Mouse (Mus musculus) c-Kit-positive CD71-positive TER-119-negative erythroid progenitor cells, embryonic 14.5 days (primary cell): ENCODE results near the gene Olfr572.

Experiments
- DNase-seq: peaks from one replicate; pipeline ENCODE4 v3.0.0-alpha.2; 2013; ENCODE audit warnings: low read depth

Gene Olfr572

DNA sequence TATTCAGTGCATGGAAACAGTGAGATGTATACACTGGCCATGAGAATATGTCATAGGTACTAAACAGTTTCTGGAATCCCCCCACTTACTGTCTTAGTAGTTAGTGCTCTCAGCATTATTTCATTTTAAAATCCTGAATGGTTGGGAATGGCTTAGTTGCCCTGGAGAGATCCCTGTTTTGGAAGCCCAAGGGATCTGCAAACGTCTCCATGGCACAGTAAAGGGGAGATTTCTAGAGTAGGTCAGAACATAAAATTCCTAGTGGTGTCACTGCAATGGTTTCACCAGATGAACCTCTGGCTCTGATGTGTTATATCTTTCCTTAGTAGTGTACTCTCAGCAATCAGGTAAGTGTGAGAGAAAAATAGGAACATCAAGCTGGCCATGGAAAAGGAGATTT is at the start of gene Olfr572:
Olfr572 (plus strand) TSS at position 301 of the 400 bp plus-strand sequence.
- DNase-seq = no peak

DNA sequence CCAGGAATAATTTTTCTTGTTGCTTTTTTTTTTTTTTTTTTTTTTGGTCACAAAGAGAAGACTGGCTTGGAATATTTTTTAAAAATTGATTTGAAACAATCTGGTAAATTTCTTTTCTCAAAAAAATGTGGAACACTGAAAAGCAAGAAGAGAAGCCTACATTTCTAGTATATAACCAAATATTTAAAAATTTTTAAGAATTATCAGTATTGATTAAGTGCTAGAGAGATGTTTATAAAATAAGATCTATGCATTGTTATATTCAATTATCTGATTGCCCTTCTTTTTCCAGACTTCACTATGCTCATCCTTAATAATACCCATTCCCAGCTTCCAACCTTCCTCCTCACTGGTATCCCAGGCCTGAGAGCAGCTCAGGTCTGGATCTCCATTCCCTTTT is 47.4 kb upstream of the Olfr572 start, which contains the start of gene Olfr568:
Olfr568 (plus strand) TSS at position 301 of the 400 bp plus-strand sequence.
- no peak for DNase-seq

DNA sequence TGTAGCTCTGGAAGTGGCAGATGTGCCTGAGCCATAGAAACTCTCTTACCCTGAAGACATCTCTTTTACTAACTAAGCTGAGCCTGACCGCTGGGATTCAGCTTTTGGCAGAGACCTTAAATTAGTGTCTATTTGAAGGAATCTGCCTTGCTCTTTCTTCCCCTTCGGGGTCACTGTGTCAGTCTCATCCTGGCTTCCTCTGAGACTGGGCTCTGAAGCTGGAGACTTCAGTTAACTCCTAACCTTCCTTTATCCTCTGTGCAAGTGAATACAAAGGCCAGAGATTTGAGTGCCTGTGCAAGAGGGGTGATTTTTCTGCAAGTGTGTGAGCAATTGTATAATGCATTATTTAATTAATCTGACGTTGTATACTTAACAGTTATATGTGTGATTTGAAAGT is 33.4 kb upstream of the Olfr572 start, which contains the start of gene Olfr569:
Olfr569 (minus strand) TSS at position 101 of the 400 bp plus-strand sequence.
- no peak for DNase-seq

DNA sequence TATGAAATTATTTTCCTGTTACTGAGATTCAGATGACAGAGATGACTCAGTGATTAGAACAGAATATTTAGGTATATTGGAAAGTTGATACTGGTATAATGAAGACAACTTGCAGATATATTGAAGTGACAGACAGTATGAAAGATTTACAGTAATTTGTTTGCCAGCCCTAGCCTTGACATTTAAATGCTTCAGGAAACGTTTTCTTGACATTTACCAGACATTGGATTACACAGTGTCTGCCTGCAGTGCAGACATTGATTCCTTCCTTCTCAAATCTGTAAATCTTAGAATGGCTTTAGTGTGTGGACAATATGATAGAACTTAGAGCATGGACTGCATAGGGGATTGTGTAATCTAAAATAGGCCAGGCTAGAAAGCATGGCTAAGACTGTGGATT is 8.9 kb upstream of the Olfr572 start:
- DNase-seq = no peak

DNA sequence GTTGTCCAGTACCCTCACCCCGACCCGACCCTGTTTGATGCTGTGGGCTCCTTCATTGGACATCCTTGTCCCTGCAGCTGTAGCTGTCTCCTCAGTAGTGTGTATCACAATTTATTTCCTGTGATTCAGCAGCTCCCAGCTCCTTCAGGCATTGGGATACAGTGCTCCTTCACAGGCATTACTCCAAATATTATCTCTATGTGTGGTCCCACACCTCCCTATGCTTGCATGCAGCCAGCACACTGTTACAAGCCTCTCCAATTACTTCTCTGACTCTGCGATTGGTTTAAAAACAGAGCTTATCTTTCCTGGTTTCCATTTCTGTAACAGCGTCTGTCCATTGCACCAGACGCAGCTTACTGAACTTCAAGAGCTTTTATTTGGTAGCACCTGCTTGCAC is 7.8 kb upstream of the Olfr572 start:
- no peak for DNase-seq

DNA sequence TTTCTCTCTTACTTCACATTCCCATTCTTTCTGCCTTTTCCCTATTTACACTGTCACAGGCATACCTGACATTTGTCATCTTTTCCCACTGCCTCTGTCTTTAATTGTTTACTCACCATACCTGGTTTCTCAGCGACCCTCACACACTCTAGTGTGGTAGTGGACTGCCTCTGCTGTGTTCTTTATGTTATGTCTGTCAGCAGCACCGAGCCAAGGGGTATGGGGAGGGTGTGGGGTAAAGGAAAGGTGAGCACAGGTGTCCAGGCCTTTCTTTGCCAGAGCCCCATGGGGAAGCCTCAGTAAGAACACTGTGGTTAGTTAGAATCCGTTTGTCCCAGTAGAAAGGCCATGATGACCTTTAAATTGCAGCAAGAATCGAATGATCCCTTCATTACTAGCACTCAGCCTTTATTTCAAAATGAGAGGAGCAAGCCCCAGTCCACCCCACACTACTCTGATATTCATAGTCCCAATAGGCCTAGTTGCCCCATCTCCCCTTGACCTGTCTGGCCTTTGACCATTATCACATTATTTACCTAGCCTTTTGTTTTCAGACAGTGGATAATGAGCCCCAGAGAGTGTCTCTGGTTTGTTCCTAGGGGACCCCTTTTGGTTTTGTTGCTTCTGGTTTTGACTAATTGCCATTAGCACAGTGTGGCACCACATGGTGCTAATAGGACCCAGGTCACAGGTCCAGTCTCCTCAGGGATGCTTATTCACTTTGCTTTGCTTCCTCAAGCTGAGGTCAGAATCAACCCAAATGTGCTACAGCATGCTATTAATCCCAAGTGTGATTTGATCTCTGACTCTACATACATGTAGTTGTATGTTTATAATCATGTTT is 7.0 kb upstream of the Olfr572 start, which contains the start of gene Olfr571:
Olfr571 (minus strand) TSS at position 505 of the 844 bp plus-strand sequence.
- DNase-seq = no peak

DNA sequence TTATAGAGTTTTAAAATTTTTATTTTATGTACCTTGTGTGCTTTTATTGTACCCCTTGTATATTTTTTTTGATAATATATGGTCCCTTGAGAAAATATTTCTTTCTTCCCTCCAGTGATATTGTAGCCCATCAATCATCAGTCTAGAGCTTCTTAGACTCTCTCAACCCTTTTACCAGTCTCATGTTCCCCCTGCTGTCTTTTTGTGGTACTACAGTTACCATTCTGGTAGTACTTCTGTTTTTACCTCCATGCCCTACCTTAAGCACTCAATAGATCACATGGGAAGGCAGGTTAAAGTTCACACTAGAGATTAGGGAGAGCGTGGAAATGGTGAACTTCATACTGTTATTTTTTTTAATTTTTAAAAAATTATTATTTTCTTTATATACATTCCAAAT is 4.6 kb upstream of the Olfr572 start:
- DNase-seq = peak; percentile 44

DNA sequence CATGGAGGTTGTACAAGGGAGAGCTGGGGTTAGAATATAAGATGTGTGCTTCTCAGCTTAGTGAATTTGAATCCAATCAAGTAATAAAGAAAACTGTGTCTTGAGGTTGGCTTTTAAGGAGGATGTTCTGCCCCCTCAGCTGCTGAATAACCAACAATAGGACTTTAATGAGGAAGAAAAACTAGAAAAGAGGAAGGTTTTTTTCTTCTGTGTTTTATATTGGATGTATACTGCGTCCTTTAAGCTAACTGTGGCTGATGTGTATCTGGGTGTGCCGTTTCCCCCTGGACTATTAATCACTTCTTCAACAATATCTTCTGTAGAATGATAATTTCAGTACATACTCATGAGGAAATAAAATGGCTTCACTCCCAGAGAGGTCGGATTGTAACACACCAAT is 2.9 kb downstream of the Olfr572 start:
- no peak for DNase-seq

DNA sequence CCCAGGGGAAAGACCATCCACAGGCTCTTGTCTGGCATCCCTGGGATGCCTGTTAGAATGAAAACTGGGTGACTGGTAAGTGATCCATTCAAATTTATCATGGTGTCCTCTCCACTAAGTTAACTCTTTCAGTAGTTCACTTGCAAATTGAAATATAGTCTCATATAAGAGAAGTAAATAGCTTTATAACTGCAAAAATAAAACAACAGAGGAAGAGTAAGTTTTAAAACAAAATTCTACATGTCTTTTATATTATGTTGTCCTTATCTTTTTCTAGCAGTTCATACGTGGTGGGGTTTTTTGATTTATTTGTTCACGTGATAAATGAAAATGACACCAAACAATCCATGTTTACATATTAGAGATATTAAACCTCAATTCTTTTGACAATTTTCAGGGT is 18.3 kb downstream of the Olfr572 start, which contains the start of gene Olfr573-ps1:
Olfr573-ps1 (minus strand) TSS at position 101 of the 400 bp plus-strand sequence.
- no peak for DNase-seq

DNA sequence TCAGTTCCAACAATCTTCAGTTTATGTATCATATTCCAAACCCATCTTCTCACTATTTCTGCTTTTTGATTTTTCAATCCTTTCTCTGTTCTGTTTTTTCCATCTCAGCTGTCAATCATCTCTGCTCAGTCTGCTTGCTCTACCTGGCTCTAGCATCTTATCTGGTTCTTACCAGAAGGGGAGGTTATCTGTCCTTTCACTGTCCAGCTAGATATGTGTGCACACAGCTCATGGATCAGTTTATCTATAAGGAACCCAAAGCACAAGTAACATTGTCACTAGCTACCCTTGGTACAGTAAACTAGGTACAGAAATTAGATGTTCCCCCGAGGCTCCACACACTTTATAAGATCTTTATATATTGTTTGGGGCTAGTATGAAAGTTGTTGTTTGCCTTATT is 19.2 kb downstream of the Olfr572 start:
- DNase-seq = no peak

DNA sequence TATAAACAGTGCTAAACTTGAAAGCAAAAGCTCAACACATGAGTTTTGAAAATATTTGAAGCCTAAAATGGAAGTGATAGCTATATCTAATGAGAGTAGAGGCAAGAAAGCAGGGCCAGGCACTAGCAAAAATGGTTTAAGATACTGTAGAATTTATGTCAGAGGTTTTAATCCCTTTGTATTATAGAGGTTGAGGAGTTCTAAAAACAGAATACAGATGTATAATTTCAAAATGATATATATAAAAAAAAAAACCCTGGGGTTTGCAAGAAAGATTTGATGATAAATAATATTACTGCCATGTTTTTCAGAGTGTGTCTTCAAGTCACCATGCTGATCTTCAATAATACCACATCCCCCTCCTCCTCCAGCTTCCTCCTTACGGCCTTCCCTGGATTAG is 24.0 kb downstream of the Olfr572 start, which contains the start of gene Olfr574:
Olfr574 (plus strand) TSS at position 301 of the 400 bp plus-strand sequence.
- no peak for DNase-seq

DNA sequence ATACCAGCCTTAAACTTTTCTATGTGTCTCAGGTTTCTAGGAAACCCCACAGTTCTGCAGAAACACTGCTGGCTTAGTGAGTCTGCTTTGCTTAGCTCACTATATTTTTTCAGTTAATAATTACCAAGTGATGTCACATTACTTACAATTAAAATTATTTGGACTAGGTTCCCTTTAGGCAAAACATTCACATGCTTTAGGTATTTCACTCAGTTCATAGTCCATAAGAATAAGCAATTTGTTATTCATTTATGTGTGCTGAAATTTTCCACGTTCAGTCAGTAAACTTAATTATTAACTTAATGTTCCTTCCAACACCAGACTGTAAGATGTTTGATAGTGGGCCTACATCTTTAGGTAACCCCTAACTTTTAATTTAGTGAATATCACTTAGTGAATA is 26.5 kb downstream of the Olfr572 start:
- DNase-seq = no peak

DNA sequence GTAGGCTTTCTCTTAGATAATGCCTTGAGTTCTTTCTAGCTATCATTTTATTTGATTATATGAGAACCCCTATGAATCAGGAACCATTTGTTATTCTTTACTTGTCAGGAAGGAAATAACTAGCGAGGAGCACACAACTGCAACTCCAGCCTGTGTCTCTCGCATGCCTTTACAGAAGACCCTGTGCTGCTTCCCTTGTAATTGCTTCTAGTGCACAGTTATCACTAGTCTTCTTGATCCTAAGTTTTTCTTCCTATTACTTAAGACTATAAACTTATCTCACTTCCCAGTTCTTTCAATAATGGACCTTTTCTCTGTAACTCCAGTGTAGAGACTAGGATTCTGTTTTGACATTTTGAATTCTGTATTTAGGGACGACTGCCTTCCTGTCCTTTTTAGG is 33.9 kb downstream of the Olfr572 start:
- no peak for DNase-seq

DNA sequence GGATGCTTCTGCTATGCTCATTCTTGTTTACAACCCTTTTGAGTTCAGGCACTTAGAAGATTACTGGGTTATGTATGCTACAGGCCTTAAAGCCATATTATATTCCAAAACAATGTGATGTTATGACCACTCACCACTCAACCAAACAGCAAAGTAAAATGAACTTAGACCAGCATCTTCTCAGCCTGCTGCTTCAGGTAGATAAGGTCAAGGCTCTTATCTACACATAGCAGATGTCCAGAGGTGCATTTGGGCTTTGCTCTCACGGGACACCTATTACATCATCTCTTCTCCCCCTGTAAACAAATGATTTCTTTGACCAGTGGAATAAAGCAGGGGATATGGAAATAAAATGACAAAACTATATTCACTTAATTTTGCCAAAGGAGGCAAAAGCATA is 34.4 kb downstream of the Olfr572 start, which contains the start of gene Olfr575:
Olfr575 (minus strand) TSS at position 183 of the 400 bp plus-strand sequence.
- no peak for DNase-seq

DNA sequence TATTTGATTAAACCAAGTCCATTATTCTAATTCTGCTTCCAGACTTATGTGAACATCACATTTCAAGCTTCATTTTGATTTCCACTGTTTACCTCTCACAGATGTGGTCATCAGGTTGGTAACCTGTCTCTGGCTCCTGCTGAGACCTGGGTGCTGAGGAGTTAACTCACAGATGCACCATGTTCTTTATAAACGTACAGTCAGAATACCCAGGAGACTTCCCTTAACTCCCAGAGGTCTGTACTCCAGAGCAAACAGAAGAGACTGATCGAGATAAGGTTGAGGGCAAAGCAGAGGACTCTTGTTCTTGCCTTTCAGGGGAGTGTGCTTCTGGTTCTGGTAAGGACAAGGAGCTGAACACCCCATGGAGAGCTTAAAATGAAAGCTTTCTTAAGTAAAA is 38.2 kb downstream of the Olfr572 start, which contains the start of gene Olfr576:
Olfr576 (plus strand) TSS at position 301 of the 400 bp plus-strand sequence.
- no peak for DNase-seq

DNA sequence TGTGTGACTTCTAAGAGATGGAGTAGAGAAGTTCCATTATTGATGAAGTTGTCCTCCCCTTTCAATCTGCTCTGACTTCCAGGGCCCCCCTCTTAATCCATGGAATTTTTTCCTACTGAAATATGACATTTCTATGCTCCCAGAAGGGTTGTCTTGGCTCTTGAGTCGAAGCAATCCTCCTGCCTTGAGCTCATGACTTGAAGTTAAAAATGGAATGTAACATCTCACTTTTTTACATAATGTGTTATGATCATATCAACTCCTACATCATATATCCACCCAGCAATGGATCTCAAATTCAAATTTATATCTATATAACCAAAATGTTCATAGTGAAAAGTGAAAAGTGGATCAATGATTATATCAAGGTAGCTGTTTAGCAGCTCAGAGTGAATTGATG is 50.2 kb downstream of the Olfr572 start:
- DNase-seq = no peak

DNA sequence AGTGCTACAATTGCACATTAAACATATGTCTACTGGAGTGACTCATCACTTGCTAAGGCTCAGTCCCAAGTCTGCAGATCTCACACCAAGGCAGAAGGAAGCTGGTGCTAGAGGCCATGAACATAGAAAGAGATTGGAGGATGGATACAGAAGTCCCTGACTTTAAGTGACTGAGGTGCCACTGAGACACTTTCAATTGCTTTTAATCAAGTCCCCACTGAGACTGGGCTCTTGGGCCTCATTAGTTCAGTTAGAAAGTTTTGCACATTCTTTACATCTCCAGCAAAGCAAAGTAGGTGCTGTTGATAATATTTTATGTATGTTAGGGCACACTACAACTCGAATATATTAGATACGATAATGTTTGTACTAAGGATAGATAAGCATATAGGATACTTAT is 51.6 kb downstream of the Olfr572 start, which contains the start of gene Olfr577:
Olfr577 (minus strand) TSS at position 101 of the 400 bp plus-strand sequence.
- DNase-seq = no peak
